Mouse (Mus musculus): ENCODE results near the gene Tspan3. TPM values are rescaled to one million over a fixed set of nuclear protein-coding genes. Genes with fewer than 3 reads are reported as not detected.

The Tspan3 gene
- total RNA-seq, 4 experiments from 2014 or later: 318 to 329 (median 327) TPM

DNA sequence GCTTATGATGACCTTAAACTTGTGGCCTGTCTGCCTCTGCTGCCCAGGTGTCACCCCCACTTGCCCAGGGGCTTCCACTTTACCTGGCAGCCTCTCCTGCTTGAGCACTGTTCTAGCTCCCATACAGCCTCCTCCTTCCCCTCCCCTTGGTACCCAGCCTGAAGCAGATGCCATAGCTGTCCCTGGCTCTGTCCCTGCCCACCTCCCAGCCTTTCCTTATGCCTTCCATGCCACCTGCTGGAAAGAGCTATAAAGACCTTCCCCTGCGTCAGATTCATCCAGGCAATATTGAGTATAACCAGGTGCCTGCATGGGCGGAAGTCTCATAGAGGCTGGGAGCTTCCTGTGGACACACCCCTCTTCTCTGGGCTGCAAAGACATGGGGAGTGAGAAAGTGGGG, 45.6 kb downstream of the Tspan3 start:
- DNase-seq (ENCODE audit: low spot score in 2 of 2): no peak

DNA sequence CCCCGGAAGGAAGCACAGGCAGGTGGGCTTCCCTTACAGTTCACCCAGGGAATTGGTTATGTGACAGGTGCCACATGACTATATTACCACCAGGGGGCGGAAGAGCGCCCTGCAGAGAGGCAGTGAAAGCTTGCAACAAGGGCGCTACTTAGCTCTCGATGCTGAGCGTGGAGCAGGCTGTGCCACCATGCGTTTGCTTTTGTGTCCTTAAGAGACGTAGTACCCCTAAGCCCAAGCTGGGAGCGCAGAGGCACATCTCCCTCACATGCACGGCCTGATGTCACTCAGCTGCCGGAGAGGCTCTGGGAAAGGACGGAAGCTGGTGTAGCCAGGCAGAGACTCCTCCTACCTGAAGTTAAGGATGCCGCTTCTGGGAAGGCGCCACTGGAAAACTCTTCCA, 46.7 kb downstream of the Tspan3 start:
- DNase-seq (ENCODE audit: low spot score in 2 of 2): peak in 1 of 2 experiments; percentile 73

DNA sequence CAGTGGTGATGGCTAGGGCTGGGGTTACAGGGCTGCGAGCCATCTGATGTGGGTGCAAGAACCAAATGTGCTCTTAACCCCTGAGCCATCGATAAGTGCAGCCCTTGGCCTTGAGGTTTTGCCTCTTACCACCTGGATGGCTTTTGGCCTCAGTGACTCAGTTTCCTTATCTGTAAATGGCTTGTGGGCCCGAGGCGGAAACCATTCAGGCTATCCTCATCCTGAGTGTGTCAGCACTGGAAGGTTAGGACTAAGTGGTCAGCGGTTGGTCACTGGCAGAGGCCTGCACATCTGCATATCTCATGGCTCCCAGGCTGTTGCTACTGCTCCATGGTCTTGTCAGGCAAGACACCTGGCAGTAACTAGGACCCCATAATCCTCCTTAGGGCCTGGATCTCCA, 47.2 kb downstream of the Tspan3 start:
- DNase-seq (ENCODE audit: low spot score in 2 of 2): no peak

DNA sequence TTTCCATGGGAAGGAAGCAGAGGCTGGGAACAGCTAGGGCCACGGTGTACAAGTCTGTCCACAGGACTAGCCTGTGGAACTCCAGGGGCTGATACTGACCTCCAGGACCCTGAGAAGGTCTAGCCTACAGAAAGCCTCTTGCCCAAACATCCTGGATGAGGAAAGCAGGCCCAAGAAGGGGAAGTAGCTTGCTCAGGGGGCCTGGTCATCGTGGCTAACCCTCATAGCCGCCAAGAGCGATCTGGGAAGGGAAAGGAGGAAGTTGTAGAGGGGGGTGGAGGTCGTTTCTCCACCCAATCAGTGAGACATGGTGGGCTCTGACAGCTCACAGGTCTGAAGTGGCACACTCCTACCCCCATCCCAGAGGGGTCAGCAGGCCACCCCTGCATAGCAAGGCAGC, 57.1 kb downstream of the Tspan3 start:
- DNase-seq (ENCODE audit: low spot score in 2 of 2): no peak

DNA sequence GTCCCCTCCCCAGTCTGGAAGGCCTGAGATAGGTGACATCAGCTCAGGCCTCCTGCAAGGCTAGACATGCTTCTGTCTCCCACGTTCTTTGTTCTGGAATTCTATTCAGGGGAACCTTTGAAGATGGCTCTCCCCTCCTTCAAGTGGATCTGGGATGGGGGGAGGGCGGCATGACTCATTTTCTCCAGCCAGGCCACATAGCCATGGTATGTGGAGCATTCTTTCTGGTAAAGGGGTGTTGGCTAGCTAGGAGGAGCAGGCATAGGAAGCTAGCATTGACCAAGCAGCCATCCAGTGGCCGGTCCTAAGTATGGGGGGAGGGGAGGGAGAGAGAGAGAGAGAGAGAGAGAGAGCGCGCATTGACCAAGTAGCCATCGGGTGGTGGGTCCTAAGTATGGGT, 57.8 kb downstream of the Tspan3 start:
- DNase-seq (ENCODE audit: low spot score in 2 of 2): no peak

DNA sequence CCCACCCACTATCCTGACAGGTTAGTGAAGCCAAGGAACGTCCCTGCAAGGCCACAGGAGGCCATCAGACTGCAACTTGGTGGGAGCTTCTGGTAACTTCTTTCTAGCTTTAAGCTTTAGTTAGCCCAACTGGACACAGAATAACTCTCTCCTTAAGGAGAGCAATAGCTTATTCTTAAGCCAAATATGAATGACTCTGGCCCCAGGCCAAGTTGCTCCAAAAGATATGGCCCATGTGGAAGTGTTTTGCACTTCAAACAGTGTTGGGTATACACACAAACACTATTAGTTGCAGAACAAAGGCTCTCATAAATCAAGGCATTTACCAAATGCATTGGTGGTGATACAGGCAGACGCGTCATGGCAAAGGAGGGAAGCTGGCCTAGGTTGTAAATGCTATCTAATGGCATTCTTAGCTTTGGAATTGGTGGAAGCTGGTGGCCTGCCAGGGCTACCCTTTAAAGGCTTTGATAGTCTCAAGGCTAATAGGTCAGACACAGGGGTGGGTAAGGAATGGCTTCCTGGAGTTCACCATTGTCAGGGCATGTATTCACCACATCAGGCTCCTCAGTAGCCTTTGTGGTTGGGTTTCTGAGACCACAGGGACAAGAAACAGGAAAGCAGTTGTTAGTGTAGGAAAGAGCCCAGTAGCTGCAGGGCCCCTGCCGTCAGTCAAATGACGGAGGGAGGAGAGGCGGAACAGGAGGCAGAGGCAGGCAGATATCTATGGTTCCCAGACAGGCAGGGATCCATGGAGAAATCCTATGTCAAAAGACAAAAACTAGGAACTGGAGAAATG, 58.8 kb downstream of the Tspan3 start:
- DNase-seq (ENCODE audit: low spot score in 2 of 2): no peak

DNA sequence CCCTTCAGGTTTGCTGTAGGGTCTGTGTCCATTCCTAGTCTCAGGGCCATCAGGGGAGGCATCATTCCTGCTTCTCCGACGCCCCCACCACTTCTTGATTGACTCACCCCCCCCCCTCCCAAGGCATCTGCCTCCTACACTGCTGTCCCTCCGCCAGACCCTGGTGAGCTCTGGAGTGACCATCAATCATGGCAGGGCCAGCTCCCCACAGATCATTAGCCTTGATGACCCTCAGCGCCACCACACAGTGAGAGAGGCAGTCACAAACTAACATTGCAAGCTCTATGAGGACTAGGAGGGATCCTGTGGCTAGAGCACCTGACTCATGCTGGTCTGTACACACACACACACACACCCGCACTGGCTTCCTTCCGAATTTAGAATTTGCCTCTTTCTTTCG, 60.4 kb downstream of the Tspan3 start:
- DNase-seq (ENCODE audit: low spot score in 2 of 2): no peak

DNA sequence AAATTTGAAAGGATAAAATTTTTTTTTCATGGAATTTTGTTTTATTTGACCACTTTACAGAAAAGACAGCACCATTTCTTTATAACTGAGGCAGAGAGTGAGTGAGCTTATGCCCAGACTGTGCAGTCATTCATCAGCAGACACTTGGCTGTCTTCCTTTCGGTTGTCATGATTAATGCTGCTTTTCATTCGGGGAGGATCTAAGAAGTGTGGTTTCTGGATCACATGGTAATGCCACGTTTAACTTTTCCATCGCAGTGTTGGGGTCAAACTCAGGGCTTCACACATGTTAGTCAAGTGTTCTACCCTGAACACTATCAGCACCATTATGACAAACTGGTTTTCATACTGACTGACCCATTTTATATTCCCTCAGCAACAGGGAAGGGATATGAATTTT, 64.3 kb downstream of the Tspan3 start:
- DNase-seq (ENCODE audit: low spot score in 2 of 2): no peak

DNA sequence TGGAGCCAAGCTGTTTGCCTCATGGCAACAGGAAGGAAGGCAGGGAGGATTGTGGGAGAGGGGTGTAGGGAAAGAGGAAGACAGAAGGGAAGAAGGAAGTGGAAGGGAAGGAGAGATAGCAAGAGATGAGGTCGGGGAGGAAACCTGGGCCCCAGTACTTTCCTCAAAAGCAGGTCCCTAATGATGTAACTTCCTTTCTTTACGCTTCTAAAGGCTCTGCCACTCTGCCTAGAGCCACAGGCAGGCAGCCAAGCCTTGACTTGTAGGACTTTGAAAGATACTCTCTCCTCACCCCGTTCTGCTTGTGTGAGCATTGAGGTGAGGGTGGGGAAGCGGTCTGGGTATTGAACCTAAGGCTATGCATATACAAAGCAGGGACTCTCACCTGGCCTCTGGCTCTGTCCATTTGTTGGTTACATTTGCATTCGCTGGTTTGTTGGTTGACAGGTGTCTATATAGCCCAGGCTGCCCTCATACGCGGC, 65.2 kb downstream of the Tspan3 start:
- no peak for DNase-seq (ENCODE audit: low spot score in 2 of 2)

DNA sequence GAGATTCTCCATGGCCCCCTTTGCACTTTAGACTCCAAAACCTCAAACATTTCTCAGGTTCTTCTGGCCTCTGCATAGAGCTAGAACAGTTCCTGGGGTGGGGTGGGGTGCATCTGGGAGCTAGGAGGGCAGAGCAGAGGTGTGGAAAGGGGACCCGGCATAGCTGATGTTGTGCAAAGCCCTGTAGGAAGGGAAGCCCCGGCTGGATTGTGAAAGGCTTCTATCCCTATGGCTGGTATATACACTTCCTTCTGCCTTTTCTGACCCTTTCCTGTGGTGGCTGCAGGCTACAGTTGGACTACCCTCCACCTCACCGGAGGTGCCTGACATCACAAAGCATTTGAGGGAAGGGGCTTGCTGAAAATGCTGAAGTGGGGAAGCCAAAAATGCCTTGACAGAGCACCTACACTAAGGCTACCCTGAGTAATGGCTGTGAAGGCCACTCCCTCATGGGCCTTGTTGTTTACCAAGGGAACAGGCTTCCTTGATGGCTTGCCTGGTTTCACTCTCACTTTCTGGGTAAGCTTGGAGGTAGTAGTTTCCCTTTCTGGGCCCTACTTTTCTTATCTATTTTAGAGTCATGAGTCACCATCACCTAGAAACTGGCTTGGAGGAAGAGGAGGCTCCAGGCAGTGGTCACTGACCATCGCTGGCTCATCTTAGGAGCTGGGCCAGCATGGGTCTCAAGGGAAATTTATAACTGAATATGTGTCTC, 67.5 kb downstream of the Tspan3 start:
- no peak for DNase-seq (ENCODE audit: low spot score in 2 of 2)

DNA sequence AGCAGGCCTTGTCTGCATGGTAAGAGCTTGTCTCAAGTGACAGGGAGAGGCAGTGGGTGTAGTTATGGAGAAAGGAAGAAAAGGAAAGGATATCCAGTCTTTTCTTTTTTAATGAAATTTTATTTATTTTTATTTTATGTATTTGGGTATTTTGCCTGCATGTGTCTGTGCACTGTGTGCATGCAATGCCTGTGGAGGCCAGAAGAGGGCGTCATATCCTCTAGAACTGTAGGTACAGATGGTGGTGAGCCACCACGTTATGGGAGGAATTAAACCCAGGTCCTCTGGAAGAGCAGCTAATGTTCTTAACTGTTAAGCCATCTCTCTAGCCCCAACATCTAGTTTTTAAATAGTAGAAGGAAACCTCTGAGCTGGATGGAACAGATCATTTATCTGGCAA, 73.2 kb downstream of the Tspan3 start:
- DNase-seq (ENCODE audit: low spot score in 2 of 2): no peak

DNA sequence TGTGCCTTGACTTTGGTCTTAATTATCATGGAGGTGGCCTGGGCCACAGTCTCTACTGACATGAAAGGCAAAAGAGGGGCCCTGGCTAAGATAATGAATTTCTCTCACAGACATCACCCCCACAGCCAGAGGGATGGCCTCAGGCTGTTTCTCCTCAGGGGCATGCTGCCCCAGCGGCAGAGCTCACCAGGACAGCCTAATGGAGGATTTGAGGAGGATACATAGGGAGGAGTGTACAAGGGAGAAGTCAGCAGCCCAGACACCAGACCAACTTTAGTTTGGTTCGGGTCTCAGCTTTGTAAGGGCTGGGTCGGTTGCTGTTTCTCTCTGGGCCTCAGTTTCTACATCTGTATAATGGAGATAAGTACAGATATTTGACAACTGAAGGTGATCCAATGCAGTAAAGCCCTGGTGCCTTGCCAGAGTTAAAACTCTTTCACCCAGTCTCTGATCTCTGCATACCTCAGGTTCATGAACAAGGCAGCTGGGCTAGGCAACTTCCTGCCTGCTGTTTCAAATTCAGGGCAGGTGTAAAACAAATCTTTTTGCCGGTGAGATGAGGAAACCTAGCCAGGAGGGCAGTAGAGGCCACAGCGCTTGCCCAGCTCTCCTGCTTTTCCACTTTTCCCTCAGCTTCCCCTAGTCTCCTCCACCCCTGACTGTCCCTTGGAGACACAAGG, 74.6 kb downstream of the Tspan3 start:
- no peak for DNase-seq (ENCODE audit: low spot score in 2 of 2)

DNA sequence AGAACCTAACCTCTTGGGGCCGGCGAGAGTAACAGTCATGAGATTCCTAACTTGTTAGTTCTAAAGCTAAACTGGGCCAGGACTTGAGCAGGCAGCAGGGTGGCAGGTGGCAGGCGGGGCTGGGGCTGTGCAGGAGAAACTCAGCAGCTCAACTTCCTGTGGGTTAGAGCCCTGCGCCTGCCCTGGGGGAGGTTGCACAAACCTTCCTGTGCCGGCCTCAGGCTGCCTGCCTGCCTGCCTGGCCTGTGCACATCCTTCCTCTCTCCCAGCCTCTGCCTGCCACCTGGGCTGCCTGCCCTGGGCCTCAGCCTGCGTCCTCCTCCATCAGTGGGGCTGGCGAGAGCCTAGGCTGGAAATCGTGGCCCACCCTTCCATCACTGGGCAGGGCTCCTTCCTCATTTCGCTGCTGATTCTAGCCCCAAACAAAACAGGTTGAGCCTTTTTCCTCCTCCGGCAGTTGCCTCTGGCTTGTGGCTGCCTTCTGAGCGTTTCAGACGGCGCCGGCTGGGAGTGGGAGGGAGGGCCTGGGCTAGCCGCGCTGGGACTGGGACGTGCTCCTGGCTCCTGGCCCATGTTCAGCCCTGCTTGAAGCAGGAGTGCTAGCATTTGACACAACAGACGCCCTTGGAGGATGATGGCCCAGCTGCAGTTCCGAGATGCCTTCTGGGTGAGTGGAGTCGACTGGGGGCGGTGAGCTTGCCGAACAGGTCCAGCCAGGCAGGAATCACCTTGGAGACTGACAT, 75.3 kb downstream of the Tspan3 start, which contains the start of gene Pstpip1:
TSS of gene Pstpip1 (plus strand) at position 185 of the 743 bp plus-strand sequence.
- DNase-seq (ENCODE audit: low spot score in 2 of 2): peak; percentile 59 to 71

DNA sequence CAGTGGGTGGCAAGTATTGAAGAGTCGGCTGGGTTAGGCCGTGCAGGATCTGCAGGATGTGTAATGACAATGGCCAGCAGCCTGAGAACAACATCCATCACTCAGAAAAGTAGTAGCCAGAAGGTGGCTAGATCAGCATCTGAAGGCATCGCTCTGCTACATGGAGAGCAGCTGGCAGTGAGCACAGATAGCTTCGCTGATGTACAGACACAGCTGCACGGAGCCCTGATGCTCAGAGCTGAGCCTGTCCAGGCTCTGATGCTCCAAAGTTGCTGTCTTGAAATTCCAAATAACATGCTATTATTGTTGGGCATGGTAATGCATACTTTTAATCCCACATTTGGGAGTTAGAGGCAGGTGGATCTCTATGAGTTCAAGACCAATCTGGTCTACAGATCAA, 78.8 kb downstream of the Tspan3 start:
- DNase-seq (ENCODE audit: low spot score in 2 of 2): no peak

Other genes with a start within 250 kb of the Tspan3 start
- gene Scaper, start 227.4 kb downstream of the Tspan3 start, total RNA-seq (2022): 10 to 100 TPM; 31.4 to 36.8 (median 32.5) TPM
- not detected for gene 4930563M21Rik, start 154.9 kb downstream of the Tspan3 start, total RNA-seq (2022)
- gene Rcn2, start 123.6 kb downstream of the Tspan3 start, total RNA-seq (2022): 100 to 1,000 TPM in 1 of 4 experiments, 10 to 100 TPM in 3; 96.9 to 102 (median 98.8) TPM
- gene Pstpip1, start 75.5 kb downstream of the Tspan3 start, total RNA-seq (2022): 1 to 10 TPM; 2.0 to 4.2 (median 3.0) TPM